Mouse (Mus musculus): ENCODE results near the gene Btbd18. TPM values are rescaled to one million over a fixed set of nuclear protein-coding genes. Genes with fewer than 3 reads are reported as not detected.

The Btbd18 gene
- polyA plus RNA-seq, 1 experiment from 2014 or later, result 0.25 TPM

GRCm38 (mm10) chr2:84688080-84688844 is 29.4 kb downstream of the Btbd18 start:
- peaks cover 92% of the 10 kb centered on the region for H3K36me3 ChIP-seq
- no peaks in the 10 kb centered on the region for H3K9me3 ChIP-seq
- 83% methylated on average over 2 of the region's 2 CpGs for whole genome bisulfite sequencing
- H3K4me3 ChIP-seq, result no peak overlapping the region
- H3K27ac ChIP-seq, result no peak overlapping the region
- no peaks in the 10 kb centered on the region for H3K4me1 ChIP-seq (replicated peaks)
- H3K27me3 ChIP-seq (ENCODE audit: insufficient read depth, poor library complexity, severe bottlenecking), result no peaks in the 10 kb centered on the region
- DNase-seq (ENCODE audit: low spot score), result no peak

- no peak overlapping the region for H3K4me3 ChIP-seq
- H3K9me3 ChIP-seq, result no peaks in the 10 kb centered on the region
- H3K27ac ChIP-seq, result no peak overlapping the region
- H3K36me3 ChIP-seq, result peaks cover 98% of the 10 kb centered on the region
- DNase-seq (ENCODE audit: low spot score), result no peak
- WGBS, result 94% methylated on average over 12 of the region's 12 CpGs
- no peaks in the 10 kb centered on the region for H3K4me1 ChIP-seq (replicated peaks)
- no peaks in the 10 kb centered on the region for H3K27me3 ChIP-seq (ENCODE audit: insufficient read depth, poor library complexity, severe bottlenecking)
These were observed 31.2 kb downstream of the Btbd18 start for GRCm38 (mm10) chr2:84690050-84690449.

GRCm38 (mm10) chr2:84695007-84695695 is 36.3 kb downstream of the Btbd18 start:
- 93% methylated on average over 5 of the region's 5 CpGs for WGBS
- Histone ChIP-seq H3K9me3 (no peaks in the 10 kb centered on the region), H3K27ac (no peak overlapping the region), H3K36me3 (peaks cover 96% of the 10 kb centered on the region), H3K4me1 (replicated peaks) (no peaks in the 10 kb centered on the region), H3K27me3 (ENCODE audit: insufficient read depth, poor library complexity, severe bottlenecking) (no peaks in the 10 kb centered on the region), H3K4me3 (no peak overlapping the region)
- no peak for DNase-seq (ENCODE audit: low spot score)

GRCm38 (mm10) chr2:84703497-84703896 is 44.6 kb downstream of the Btbd18 start:
- Histone ChIP-seq H3K27me3 (ENCODE audit: insufficient read depth, poor library complexity, severe bottlenecking) (no peaks in the 10 kb centered on the region), H3K9me3 (no peaks in the 10 kb centered on the region), H3K27ac (no peak overlapping the region), H3K36me3 (peaks cover 97% of the 10 kb centered on the region), H3K4me1 (replicated peaks) (no peaks in the 10 kb centered on the region), H3K4me3 (no peak overlapping the region)
- 98% methylated on average over 1 of the region's 1 CpGs for WGBS
- DNase-seq (ENCODE audit: low spot score), result no peak

- H3K27ac ChIP-seq, result no peak overlapping the region
- no peaks in the 10 kb centered on the region for H3K27me3 ChIP-seq (ENCODE audit: insufficient read depth, poor library complexity, severe bottlenecking)
- no peaks in the 10 kb centered on the region for H3K9me3 ChIP-seq
- H3K4me1 ChIP-seq (replicated peaks), result no peaks in the 10 kb centered on the region
- peaks cover 97% of the 10 kb centered on the region for H3K36me3 ChIP-seq
- 84% methylated on average over 5 of the region's 5 CpGs for WGBS
- DNase-seq (ENCODE audit: low spot score), result no peak
- no peak overlapping the region for H3K4me3 ChIP-seq
These were observed 45.5 kb downstream of the Btbd18 start for GRCm38 (mm10) chr2:84704329-84704728.

GRCm38 (mm10) chr2:84705295-84705694 is 46.4 kb downstream of the Btbd18 start:
- Histone ChIP-seq H3K36me3 (peaks cover 97% of the 10 kb centered on the region), H3K4me3 (no peak overlapping the region), H3K27me3 (ENCODE audit: insufficient read depth, poor library complexity, severe bottlenecking) (no peaks in the 10 kb centered on the region), H3K27ac (no peak overlapping the region), H3K4me1 (replicated peaks) (no peaks in the 10 kb centered on the region), H3K9me3 (no peaks in the 10 kb centered on the region)
- DNase-seq (ENCODE audit: low spot score), result no peak
- 89% methylated on average over 1 of the region's 1 CpGs for WGBS

- DNase-seq (ENCODE audit: low spot score), result no peak
- Histone ChIP-seq H3K36me3 (peaks cover 88% of the 10 kb centered on the region), H3K4me1 (replicated peaks) (0 out of 2 replicates have a peak, but pooled peaks cover 3% of the 10 kb centered on the region), H3K27me3 (ENCODE audit: insufficient read depth, poor library complexity, severe bottlenecking) (no peaks in the 10 kb centered on the region), H3K9me3 (no peaks in the 10 kb centered on the region), H3K4me3 (no peak overlapping the region), H3K27ac (no peak overlapping the region)
- 85% methylated on average over 1 of the region's 1 CpGs for WGBS
These were observed 48.6 kb downstream of the Btbd18 start for GRCm38 (mm10) chr2:84707523-84707922.

GRCm38 (mm10) chr2:84711898-84712297 is 53.0 kb downstream of the Btbd18 start:
- Histone ChIP-seq H3K4me1 (replicated peaks) (peaks cover 25% of the 10 kb centered on the region), H3K36me3 (peaks cover 45% of the 10 kb centered on the region), H3K9me3 (no peaks in the 10 kb centered on the region), H3K27me3 (ENCODE audit: insufficient read depth, poor library complexity, severe bottlenecking) (no peaks in the 10 kb centered on the region), H3K27ac (no peak overlapping the region), H3K4me3 (no peak overlapping the region)
- DNase-seq (ENCODE audit: low spot score), result no peak
- 91% methylated on average over 2 of the region's 2 CpGs for WGBS

- H3K9me3 ChIP-seq, result no peaks in the 10 kb centered on the region
- peaks cover 20% of the 10 kb centered on the region for H3K36me3 ChIP-seq
- peaks cover 27% of the 10 kb centered on the region for H3K4me1 ChIP-seq (replicated peaks)
- peak overlapping the region; percentile 97 for H3K27ac ChIP-seq
- H3K27me3 ChIP-seq (ENCODE audit: insufficient read depth, poor library complexity, severe bottlenecking), result no peaks in the 10 kb centered on the region
- H3K4me3 ChIP-seq, result peak overlapping the region; percentile 96
- DNase-seq (ENCODE audit: low spot score), result no peak
- WGBS, result under 1% methylated on average over 26 of the region's 26 CpGs
These were observed 55.5 kb downstream of the Btbd18 start for GRCm38 (mm10) chr2:84714422-84714810.

GRCm38 (mm10) chr2:84714811-84715561 is 56.1 kb downstream of the Btbd18 start, which contains the start of gene Zdhhc5:
Zdhhc5 (minus strand) TSS chr2:84715180.
- Histone ChIP-seq H3K4me1 (replicated peaks) (peaks cover 27% of the 10 kb centered on the region), H3K36me3 (peaks cover 14% of the 10 kb centered on the region), H3K27ac (peak within 1 kb of the TSS; percentile 97), H3K4me3 (peak within 1 kb of the TSS; percentile 96), H3K9me3 (no peaks in the 10 kb centered on the region), H3K27me3 (ENCODE audit: insufficient read depth, poor library complexity, severe bottlenecking) (no peaks in the 10 kb centered on the region)
- under 1% methylated on average over 107 of the region's 107 CpGs for WGBS
- peak; percentile 99 for DNase-seq (ENCODE audit: low spot score)

GRCm38 (mm10) chr2:84715562-84716361 is 56.9 kb downstream of the Btbd18 start:
- Histone ChIP-seq H3K4me3 (peak overlapping the region; percentile 96), H3K4me1 (replicated peaks) (peaks cover 27% of the 10 kb centered on the region), H3K9me3 (no peaks in the 10 kb centered on the region), H3K27me3 (ENCODE audit: insufficient read depth, poor library complexity, severe bottlenecking) (no peaks in the 10 kb centered on the region), H3K36me3 (peaks cover 7% of the 10 kb centered on the region), H3K27ac (peak overlapping the region; percentile 97)
- WGBS, result under 1% methylated on average over 33 of the region's 33 CpGs
- DNase-seq (ENCODE audit: low spot score), result peak; percentile 64

Data from hindbrain, embryonic 10.5 days (tissue).